Mouse (Mus musculus) limb, embryonic 14.5 days (tissue): ENCODE measurements at regions not wholly inside any gene's neighbourhood (a gene's known extent, or its start where the extent isn't known, plus 50 kb on each side); places are given as distances from the start of the nearest gene placed in this dataset.

Experiments
- ATAC-seq: fragments of 200-750 bp; cut with Nextera tagmentation; 2 replicates; pipeline ENCODE4 v1.8.0; 2017; ENCODE audit warnings: low read depth, moderate number of reproducible peaks, moderate TSS enrichment; ENCODE audit not compliant: low FRiP score
- DNase-seq: peaks from one replicate; pipeline ENCODE4 v3.0.0-alpha.2; 2015; ENCODE audit warnings: low spot score
- H3K27ac ChIP-seq: fragments of 300-500 bp; sonication (generic); replicated peaks from 2 replicates; pipeline ENCODE4 v1.5.1; 2014; ENCODE audit warnings: low read depth, mild to moderate bottlenecking, low read length, moderate library complexity, mixed read lengths
- H3K27me3 ChIP-seq: fragments of 300-500 bp; sonication (generic); 2 replicates; pipeline ENCODE4 v1.6.1; 2014; ENCODE audit warnings: low read length, mixed read lengths; ENCODE audit not compliant: control insufficient read depth, insufficient read depth
- H3K36me3 ChIP-seq: fragments of 300-500 bp; sonication (generic); 2 replicates; pipeline ENCODE4 v1.6.1; 2014; ENCODE audit warnings: mild to moderate bottlenecking, low read length, moderate library complexity, mixed read lengths; ENCODE audit not compliant: control insufficient read depth, insufficient read depth
- H3K4me1 ChIP-seq: fragments of 300-500 bp; sonication (generic); 2 replicates; pipeline ENCODE4 v1.6.1; 2014; ENCODE audit warnings: antibody characterized with exemption, low read length, mixed read lengths; ENCODE audit not compliant: control insufficient read depth, insufficient read depth
- H3K4me2 ChIP-seq: fragments of 300-500 bp; sonication (generic); replicated peaks from 2 replicates; pipeline ENCODE4 v1.6.1; 2014; ENCODE audit warnings: low read depth, mild to moderate bottlenecking, low read length, moderate library complexity; ENCODE audit not compliant: severe bottlenecking
- H3K4me3 ChIP-seq: fragments of 300-500 bp; sonication (generic); replicated peaks from 2 replicates; pipeline ENCODE4 v1.5.1; 2014; ENCODE audit warnings: low read length
- H3K9ac ChIP-seq: fragments of 300-500 bp; sonication (generic); 2 replicates; pipeline ENCODE4 v1.6.1; 2014; ENCODE audit warnings: mild to moderate bottlenecking, low read depth, low read length, moderate library complexity; ENCODE audit not compliant: severe bottlenecking
- H3K9me3 ChIP-seq: fragments of 300-500 bp; sonication (generic); 2 replicates; pipeline ENCODE4 v1.6.1; 2016; ENCODE audit warnings: low read length; ENCODE audit not compliant: control insufficient read depth
- POLR2A ChIP-seq: fragments of 200-500 bp; IDR thresholded peaks from 2 replicates; pipeline ENCODE4 v1.8.0; 2012; ENCODE audit warnings: inconsistent platforms, mild to moderate bottlenecking, moderate library complexity, borderline replicate concordance; ENCODE audit not compliant: insufficient read depth, insufficient read length; ENCODE audit errors: extremely low read depth
- WGBS: fragments of 180-500 bp; shearing (Covaris S2); extraction: QIAGEN DNeasy Blood & Tissue Kit; methylation state at CpG from one replicate; pipeline ENCODE4 v1.1.7; 2014; 5-methylcytosine and 5-hydroxymethylcytosine counted together

- ATAC-seq (no peak), DNase-seq (no peak)
- TF ChIP-seq POLR2A: no peak
- H3K9ac ChIP-seq: no peak overlapping the region
- WGBS: 66% methylated on average over 11 of the region's 11 CpGs
- H3K4me1 ChIP-seq: peaks cover 5% of the 10 kb centered on the region
- no peaks in the 10 kb centered on the region for H3K9me3 ChIP-seq
- H3K4me3 ChIP-seq: no peak overlapping the region
- no peak overlapping the region for H3K4me2 ChIP-seq
- H3K36me3 ChIP-seq: no peaks in the 10 kb centered on the region
- no peak overlapping the region for H3K27ac ChIP-seq
- no peaks in the 10 kb centered on the region for H3K27me3 ChIP-seq
Measured at GRCm38 (mm10) chr9:46379453-46379852, 59.7 kb upstream of the 4931429L15Rik start.

GRCm38 (mm10) chr9:46378339-46378738 is 58.6 kb upstream of the 4931429L15Rik start:
- H3K4me3 ChIP-seq: no peak overlapping the region
- no peak overlapping the region for H3K9ac ChIP-seq
- no peak overlapping the region for H3K4me2 ChIP-seq
- H3K36me3 ChIP-seq: no peaks in the 10 kb centered on the region
- no peak overlapping the region for H3K27ac ChIP-seq
- H3K9me3 ChIP-seq: no peaks in the 10 kb centered on the region
- 90% methylated on average over 3 of the region's 3 CpGs for WGBS
- no peak for TF ChIP-seq POLR2A
- H3K27me3 ChIP-seq: no peaks in the 10 kb centered on the region
- ATAC-seq (no peak), DNase-seq (no peak)
- peaks cover 5% of the 10 kb centered on the region for H3K4me1 ChIP-seq
